Mouse (Mus musculus) bone marrow macrophage, adult 2 months (primary cell): Measurements from ENCODE around the gene Eps8. TPM values are rescaled to one million over a fixed set of nuclear protein-coding genes. Genes with fewer than 3 reads are reported as not detected.

Experiments used
- H3K27ac ChIP-seq: 2 replicates; pipeline ENCODE4 v1.5.1; 2012; ENCODE audit warnings: low read depth, low read length; ENCODE audit not compliant: insufficient read depth
- H3K4me1 ChIP-seq: 2 replicates; pipeline ENCODE4 v1.6.1; 2012; ENCODE audit warnings: low read length; ENCODE audit not compliant: control insufficient read depth, insufficient read depth
- H3K4me3 ChIP-seq: 2 replicates; pipeline ENCODE4 v1.5.1; 2012; ENCODE audit warnings: mild to moderate bottlenecking, low read length, moderate library complexity; ENCODE audit not compliant: insufficient read depth
- CTCF ChIP-seq: IDR thresholded peaks from 2 replicates; pipeline ENCODE4 v1.5.1; 2012; ENCODE audit warnings: low read depth, mild to moderate bottlenecking, low read length, moderate library complexity
- POLR2A ChIP-seq: IDR thresholded peaks from 2 replicates; pipeline ENCODE4 v1.6.1; 2012; ENCODE audit warnings: mild to moderate bottlenecking, low read depth, low read length, borderline replicate concordance
- polyA plus RNA-seq: library from polyadenylated mRNA; stranded (reverse); fragments of >200 nt; gene quantifications from 2 replicates; pipeline ENCODE4 v1.2.4, GENCODE M21; 2012; ENCODE audit not compliant: missing spikeins, insufficient read depth, insufficient read length

Eps8 gene
- polyA plus RNA-seq, 1 experiment, result 9.0 TPM

- no peak overlapping the region for H3K4me3 ChIP-seq
- H3K27ac ChIP-seq, result no peak overlapping the region
- no peak for TF ChIP-seq POLR2A
- no peak for TF ChIP-seq CTCF
- 0 out of 2 replicates have a peak, but pooled peaks cover 3% of the 10 kb centered on the region for H3K4me1 ChIP-seq
Measured at GRCm38 (mm10) chr6:137646726-137647125, 8.0 kb downstream of the Eps8 start.

DNA sequence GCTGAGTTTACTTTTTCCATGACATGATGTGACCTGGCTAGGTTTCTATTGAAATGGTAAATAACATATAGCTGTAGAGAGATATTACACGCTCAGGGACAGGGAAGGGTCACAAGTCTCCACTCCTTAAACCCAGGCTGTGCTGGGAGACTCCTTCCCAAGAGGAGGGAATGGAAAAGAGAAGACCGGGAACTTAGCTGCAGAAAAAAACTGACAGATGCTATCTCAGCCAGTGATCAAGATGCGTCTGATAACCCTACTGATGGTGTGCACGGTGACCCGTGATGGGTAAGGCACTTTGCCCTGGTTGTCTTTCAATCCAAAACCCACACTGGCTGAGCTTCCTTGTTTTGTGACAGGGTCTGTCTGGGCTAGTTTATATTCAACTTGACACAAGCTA lies 9.8 kb downstream of the Eps8 start:
- Histone ChIP-seq H3K4me1 (peaks cover 11% of the 10 kb centered on the region), H3K4me3 (no peak overlapping the region), H3K27ac (no peak overlapping the region)
- TF ChIP-seq CTCF, result no peak
- TF ChIP-seq POLR2A, result no peak

DNA sequence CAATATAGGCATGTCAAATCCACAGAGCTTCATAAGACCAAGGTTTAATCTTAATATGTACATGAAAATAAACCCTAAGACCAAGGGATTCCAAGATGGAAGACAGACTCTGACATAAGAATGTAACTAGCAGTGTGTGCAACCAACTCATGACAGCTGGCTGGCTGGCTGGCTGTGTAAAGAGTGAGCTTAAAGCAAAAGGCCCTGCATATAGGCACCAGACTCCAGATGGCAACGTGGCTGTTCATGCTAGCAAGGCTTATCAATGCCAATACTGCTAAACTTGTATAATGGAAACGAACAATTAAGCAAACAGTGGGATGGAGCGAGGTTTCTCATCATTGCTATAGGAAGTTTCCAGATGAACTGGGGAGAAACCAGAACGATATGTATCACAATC lies 10.9 kb downstream of the Eps8 start:
- Histone ChIP-seq H3K4me3 (no peak overlapping the region), H3K27ac (no peak overlapping the region), H3K4me1 (peaks cover 11% of the 10 kb centered on the region)
- TF ChIP-seq CTCF (no peak), POLR2A (no peak)

- TF ChIP-seq CTCF (no peak), POLR2A (no peak)
Measured at GRCm38 (mm10) chr6:137641642-137642041, 13.0 kb downstream of the Eps8 start.

DNA sequence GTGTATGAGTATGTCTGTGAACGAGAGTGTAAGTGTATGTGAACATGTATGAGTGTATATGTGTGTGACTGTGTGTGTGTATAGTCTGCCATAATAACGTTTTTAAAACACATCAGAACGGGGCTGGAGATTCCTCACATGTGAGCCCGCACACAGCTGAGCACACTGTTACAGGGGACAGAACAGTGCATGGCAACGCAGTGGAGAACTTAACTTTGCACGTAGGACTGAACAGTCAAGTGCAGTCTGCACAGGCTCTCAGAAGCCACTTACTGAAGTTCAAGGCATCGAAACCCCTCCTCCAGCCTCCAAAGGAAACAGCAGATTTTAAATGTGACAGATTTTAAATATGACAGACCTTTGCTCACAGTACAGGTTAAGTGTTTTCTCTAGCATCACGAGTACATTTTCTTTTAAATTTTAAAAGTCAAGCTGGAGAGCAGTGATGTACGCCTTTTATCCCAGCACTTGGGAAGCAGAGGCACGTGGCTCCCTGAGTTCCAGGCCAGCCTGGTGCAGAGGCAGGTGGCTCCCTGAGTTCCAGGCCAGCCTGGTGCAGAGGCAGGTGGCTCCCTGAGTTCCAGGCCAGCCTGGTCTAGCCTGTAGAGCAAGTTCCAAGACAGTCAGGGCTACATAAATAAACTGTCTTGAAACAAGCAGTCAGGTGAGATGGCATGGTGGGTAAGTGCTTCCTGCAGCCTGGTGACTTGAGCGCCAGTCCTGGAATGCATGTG lies 15.7 kb downstream of the Eps8 start:
- Histone ChIP-seq H3K4me1 (peaks cover 9% of the 10 kb centered on the region), H3K27ac (no peak overlapping the region), H3K4me3 (no peak overlapping the region)
- TF ChIP-seq POLR2A (no peak), CTCF (no peak)

More at GRCm38 (mm10) chr6:137641642-137642041, 13.0 kb downstream of the Eps8 start:
- no peak overlapping the region for H3K27ac ChIP-seq
- no peak overlapping the region for H3K4me3 ChIP-seq
- peaks cover 9% of the 10 kb centered on the region for H3K4me1 ChIP-seq

- no peak overlapping the region for H3K4me3 ChIP-seq
- H3K27ac ChIP-seq, result no peak overlapping the region
- peaks cover 9% of the 10 kb centered on the region for H3K4me1 ChIP-seq
- TF ChIP-seq CTCF, result no peak
- TF ChIP-seq POLR2A, result no peak
Measured at GRCm38 (mm10) chr6:137637443-137637842, 17.2 kb downstream of the Eps8 start.

- Histone ChIP-seq H3K27ac (no peak overlapping the region), H3K4me3 (no peak overlapping the region), H3K4me1 (peaks cover 8% of the 10 kb centered on the region)
- TF ChIP-seq CTCF, result no peak
- TF ChIP-seq POLR2A, result no peak
Measured at GRCm38 (mm10) chr6:137636131-137636530, 18.5 kb downstream of the Eps8 start.

DNA sequence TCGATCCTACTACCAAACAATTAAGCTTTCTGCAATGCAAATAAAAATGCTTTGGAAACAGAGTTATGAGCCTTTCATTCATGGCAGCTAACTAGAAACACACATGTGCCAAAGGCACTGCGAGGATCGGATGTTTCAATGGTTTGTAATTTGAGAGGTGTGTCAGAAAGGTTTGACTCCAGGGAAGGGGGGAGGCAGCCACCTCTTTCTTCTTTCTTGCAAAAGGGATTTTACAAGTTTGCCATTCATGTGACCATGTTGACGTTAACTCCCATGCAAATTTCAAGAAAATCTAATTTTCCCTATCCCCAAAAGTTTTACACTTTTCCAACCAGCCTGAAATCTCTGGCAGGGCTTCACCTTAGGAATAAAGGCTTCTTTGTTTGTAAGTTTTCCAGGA lies 21.1 kb downstream of the Eps8 start:
- Histone ChIP-seq H3K4me3 (no peak overlapping the region), H3K4me1 (no peaks in the 10 kb centered on the region), H3K27ac (no peak overlapping the region)
- TF ChIP-seq CTCF, result no peak
- no peak for TF ChIP-seq POLR2A

GRCm38 (mm10) chr6:137633121-137633520 lies 21.6 kb downstream of the Eps8 start:
- Histone ChIP-seq H3K4me1 (no peaks in the 10 kb centered on the region), H3K4me3 (no peak overlapping the region), H3K27ac (no peak overlapping the region)
- TF ChIP-seq CTCF (no peak), POLR2A (no peak)

- H3K4me3 ChIP-seq, result no peak overlapping the region
- H3K4me1 ChIP-seq, result no peaks in the 10 kb centered on the region
- no peak overlapping the region for H3K27ac ChIP-seq
- TF ChIP-seq POLR2A (no peak), CTCF (no peak)
Measured at GRCm38 (mm10) chr6:137630387-137630786, 24.3 kb downstream of the Eps8 start.

GRCm38 (mm10) chr6:137629603-137630231 lies 25.0 kb downstream of the Eps8 start:
- H3K27ac ChIP-seq, result no peak overlapping the region
- no peak overlapping the region for H3K4me3 ChIP-seq
- H3K4me1 ChIP-seq, result no peaks in the 10 kb centered on the region
- TF ChIP-seq POLR2A, result no peak
- no peak for TF ChIP-seq CTCF
